ENCODE assay signal across 8 mouse cellular contexts in the genomic region with DNA sequence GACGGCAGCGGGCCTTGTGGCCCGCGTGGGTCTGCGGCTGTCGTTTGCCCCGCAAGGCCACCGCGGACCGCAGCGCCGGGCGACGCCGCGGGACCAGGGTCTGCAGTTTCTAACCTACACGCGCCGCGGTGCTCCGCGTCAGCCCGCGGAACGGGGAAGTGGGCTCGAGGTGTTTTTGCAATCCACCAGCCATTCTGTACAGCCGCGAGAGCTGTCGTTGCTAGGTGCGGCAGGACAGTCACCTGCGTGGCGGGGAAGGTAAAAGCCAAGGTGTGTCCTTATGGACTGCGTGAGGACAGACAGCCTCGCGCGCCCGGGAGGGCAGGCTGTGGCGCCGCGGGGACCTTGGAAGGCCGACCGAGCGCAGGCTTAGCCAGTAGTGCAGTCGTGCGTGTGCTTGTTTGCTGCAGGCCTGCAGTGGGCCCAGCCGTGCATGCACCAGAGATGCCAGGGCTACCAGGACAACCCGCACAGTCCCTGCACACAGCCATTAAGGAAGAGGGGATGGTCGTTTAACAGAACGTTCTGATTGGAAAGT. TPM values are rescaled to one million over a fixed set of nuclear protein-coding genes. Genes with fewer than 3 reads are reported as not detected.
DNase-seq lines count a peak whose midpoint lies in the region; ATAC-seq lines count a peak whose summit lies in the region.

No protein-coding gene starts in this region.

- DNase-seq in cerebellum, postnatal 36 days = peak; percentile 65 to 69
- peak; percentile 50 to 62 for DNase-seq in frontal cortex, postnatal 36 days (ENCODE audit: low spot score in 2 of 2)
- peak; percentile 85 for DNase-seq in intestine, embryonic 14.5 days (ENCODE audit: low spot score)
- DNase-seq in left cerebral cortex, postnatal 4 days = peak; percentile 75
- DNase-seq in right cerebral cortex, postnatal 14 days = peak; percentile 51
- no peak for DNase-seq in yolk sac, embryonic 10.5 days (ENCODE audit: low spot score)

- H3K4me3 ChIP-seq in intestine, embryonic 14.5 days (ENCODE audit: low read depth, low read length) = peak overlapping the region; percentile 90

- H3K36me3 ChIP-seq in intestine, embryonic 14.5 days (ENCODE audit: control insufficient read depth, insufficient read depth, low read length) = peaks cover 6% of the 10 kb centered on the region; the same call in 1 of the 2 replicates

- no peaks in the 10 kb centered on the region for H3K27me3 ChIP-seq in intestine, embryonic 14.5 days (replicated peaks; ENCODE audit: control insufficient read depth, insufficient read depth, low read length)

- H3K9me3 ChIP-seq in intestine, embryonic 14.5 days (ENCODE audit: control insufficient read depth, low read length) = no peaks in the 10 kb centered on the region

- WGBS in intestine, embryonic 14.5 days = under 1% methylated on average over 49 of the region's 49 CpGs

- peak overlapping the region; percentile 87 for H3K27ac ChIP-seq in intestine, embryonic 14.5 days (ENCODE audit: low read depth)

- peak; percentile 39 for ATAC-seq in activated CD4-positive, CD25-positive, alpha-beta regulatory T cell, adult 4 months
- ATAC-seq in intestine, embryonic 14.5 days (replicated peaks; ENCODE audit: low FRiP score, low TSS enrichment, low read depth) = peak; percentile 44
- ATAC-seq in megakaryocyte-erythroid progenitor cell, adult 5-6 weeks (replicated peaks; ENCODE audit: low FRiP score, low TSS enrichment, poor library complexity, severe bottlenecking) = peak; percentile 56

- H3K9ac ChIP-seq in intestine, embryonic 14.5 days (ENCODE audit: low read length) = peak overlapping the region; percentile 86

- 0 out of 2 replicates have a peak, but pooled peaks cover 4% of the 10 kb centered on the region for H3K4me1 ChIP-seq in intestine, embryonic 14.5 days (replicated peaks; ENCODE audit: control insufficient read depth, insufficient read depth, low read length)

- H3K4me2 ChIP-seq in intestine, embryonic 14.5 days (ENCODE audit: low read length) = peak overlapping the region; percentile 79

- intact Hi-C loops in left cerebral cortex, postnatal 4 days (cut with DNase I) = no loop called here

RNA-seq across cellular contexts. Expression of gene Zfp398, which starts 0.6 kb away (rescaled TPM):
- polyA plus RNA-seq in activated CD4-positive, CD25-positive, alpha-beta regulatory T cell, adult 4 months (2017; shearing (Covaris generic)) = 10 to 100 TPM; 10.2 to 11.4 TPM
- 8.5 and 9.0 TPM in 2 replicates for polyA plus RNA-seq in intestine, embryonic 14.5 days (2014; fragmentation: Nextera tagmentation; extraction: Ambion mirVana)
- 10 to 100 TPM; 26.9 to 27.6 TPM for total RNA-seq in left cerebral cortex, postnatal 4 days (2021)
- 18.4 and 19.4 TPM in 2 replicates for total RNA-seq in megakaryocyte-erythroid progenitor cell, adult 5-6 weeks (2014; fragmentation: Nextera tagmentation)
- 15.7 and 20.1 TPM in 2 replicates for total RNA-seq in megakaryocyte-erythroid progenitor cell, adult 5-6 weeks (2017)

RNA-seq across cellular contexts. Expression of gene Zfp786, which starts 5.4 kb away (rescaled TPM):
- polyA plus RNA-seq in activated CD4-positive, CD25-positive, alpha-beta regulatory T cell, adult 4 months (2017; shearing (Covaris generic)) = not detected
- polyA plus RNA-seq in intestine, embryonic 14.5 days (2014; fragmentation: Nextera tagmentation; extraction: Ambion mirVana) = 3.5 and 3.6 TPM in 2 replicates
- total RNA-seq in left cerebral cortex, postnatal 4 days (2021) = 10 to 100 TPM; 12.4 to 13.9 TPM
- 0.87 and 2.4 TPM in 2 replicates for total RNA-seq in megakaryocyte-erythroid progenitor cell, adult 5-6 weeks (2014; fragmentation: Nextera tagmentation)
- total RNA-seq in megakaryocyte-erythroid progenitor cell, adult 5-6 weeks (2017) = 0.70 and 4.2 TPM in 2 replicates

RNA-seq across cellular contexts. Expression of gene Pdia4, which starts 22.8 kb away (rescaled TPM):
- 100 to 1,000 TPM; 160 to 172 TPM for polyA plus RNA-seq in activated CD4-positive, CD25-positive, alpha-beta regulatory T cell, adult 4 months (2017; shearing (Covaris generic))
- polyA plus RNA-seq in intestine, embryonic 14.5 days (2014; fragmentation: Nextera tagmentation; extraction: Ambion mirVana) = 266 and 279 TPM in 2 replicates
- total RNA-seq in left cerebral cortex, postnatal 4 days (2021) = 10 to 100 TPM; 63.0 to 73.0 TPM
- total RNA-seq in megakaryocyte-erythroid progenitor cell, adult 5-6 weeks (2014; fragmentation: Nextera tagmentation) = 35.8 and 38.1 TPM in 2 replicates
- 152 and 153 TPM in 2 replicates for total RNA-seq in megakaryocyte-erythroid progenitor cell, adult 5-6 weeks (2017)

RNA-seq across cellular contexts. Expression of gene Zfp282, which starts 41.0 kb away (rescaled TPM):
- polyA plus RNA-seq in activated CD4-positive, CD25-positive, alpha-beta regulatory T cell, adult 4 months (2017; shearing (Covaris generic)) = 1 to 10 TPM; 2.8 TPM
- polyA plus RNA-seq in intestine, embryonic 14.5 days (2014; fragmentation: Nextera tagmentation; extraction: Ambion mirVana) = 10.3 and 11.1 TPM in 2 replicates
- total RNA-seq in left cerebral cortex, postnatal 4 days (2021) = 10 to 100 TPM; 32.1 to 32.8 TPM
- 10.0 and 12.6 TPM in 2 replicates for total RNA-seq in megakaryocyte-erythroid progenitor cell, adult 5-6 weeks (2014; fragmentation: Nextera tagmentation)
- 10.7 TPM in 2 replicates for total RNA-seq in megakaryocyte-erythroid progenitor cell, adult 5-6 weeks (2017)
